Mouse (Mus musculus): ENCODE data around the gene Ddit4. TPM values are rescaled to one million over a fixed set of nuclear protein-coding genes. Genes with fewer than 3 reads are reported as not detected.

The Ddit4 gene
- polyA plus RNA-seq, 1 experiment: 62.7 TPM

- H3K4me3 ChIP-seq (ENCODE audit: insufficient read depth, poor library complexity, severe bottlenecking): no peak overlapping the region
- H3K79me2 ChIP-seq (ENCODE audit: control insufficient read depth, insufficient read depth): no peaks in the 10 kb centered on the region
- H3K27me3 ChIP-seq (ENCODE audit: control insufficient read depth, insufficient read depth, insufficient read length): no peaks in the 10 kb centered on the region
- H3K36me3 ChIP-seq (ENCODE audit: control insufficient read depth, insufficient read depth): no peaks in the 10 kb centered on the region
- H3ac ChIP-seq (ENCODE audit: control insufficient read depth, insufficient read length, low read depth): no peak overlapping the region
- H3K79me3 ChIP-seq (ENCODE audit: low read depth): no peaks in the 10 kb centered on the region
- no peak for TF ChIP-seq FOSL1 (IDR thresholded peaks at IDR 0.05; ENCODE audit: insufficient read depth, low read length, poor library complexity, severe bottlenecking)
- no peak for TF ChIP-seq MAX (IDR thresholded peaks at IDR 0.05)
- TF ChIP-seq CEBPB (IDR thresholded peaks at IDR 0.05; ENCODE audit: low read depth): no peak
- no peak for TF ChIP-seq USF1 (IDR thresholded peaks at IDR 0.05; ENCODE audit: low read depth)
- TF ChIP-seq MYOD1 (IDR thresholded peaks at IDR 0.05; ENCODE audit: control insufficient read depth, insufficient read length, low read depth): no peak
- TF ChIP-seq MYOG (IDR thresholded peaks at IDR 0.05; ENCODE audit: control insufficient read depth, extremely low read depth, insufficient read length): no peak
- TF ChIP-seq CTCF (IDR thresholded peaks at IDR 0.05; ENCODE audit: control insufficient read depth, insufficient read depth, insufficient read length): no peak
Observed at GRCm38 (mm10) chr10:59938662-59939061, 13.0 kb downstream of the Ddit4 start.

DNA sequence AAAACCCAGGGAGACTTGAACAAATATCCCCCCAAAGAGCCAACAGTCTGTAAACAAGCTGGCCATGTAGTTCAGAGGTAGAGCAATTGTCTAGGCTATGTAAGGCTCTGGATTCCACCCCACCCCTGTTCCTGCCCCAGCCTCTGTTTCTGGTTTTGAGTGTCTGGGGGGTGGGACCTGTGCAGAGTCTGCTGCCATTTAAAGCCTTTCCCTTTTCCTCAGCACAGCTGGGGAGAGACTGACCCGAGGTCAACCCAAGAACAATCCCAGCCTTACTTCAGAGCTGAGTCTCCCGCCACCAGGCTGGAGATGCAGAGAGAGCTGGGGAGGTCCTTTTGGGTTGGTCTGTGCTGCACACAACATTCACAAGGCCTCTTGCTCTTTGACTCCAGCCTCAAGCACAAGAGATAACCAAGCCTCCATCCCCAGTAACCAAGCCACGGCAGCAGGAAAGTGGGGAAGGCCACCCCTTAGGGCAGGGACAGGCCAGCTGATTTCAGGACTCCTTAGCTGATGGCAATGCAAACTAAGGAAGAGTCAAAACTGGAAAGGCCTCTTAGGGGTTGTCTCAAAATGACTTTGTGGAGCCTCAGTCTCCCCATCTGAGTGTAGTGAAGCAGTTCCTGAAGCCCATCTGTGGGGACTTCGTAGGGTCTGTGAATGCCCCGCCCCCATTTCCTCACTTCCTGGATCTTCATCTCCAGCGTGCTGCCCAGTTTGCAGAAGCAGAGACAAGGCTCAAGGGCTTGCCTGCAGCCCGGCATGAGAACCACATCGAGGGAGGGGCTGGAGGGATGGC is 15.4 kb downstream of the Ddit4 start:
- H3K27me3 ChIP-seq (ENCODE audit: control insufficient read depth, insufficient read depth, insufficient read length): no peaks in the 10 kb centered on the region
- no peaks in the 10 kb centered on the region for H3K79me2 ChIP-seq (ENCODE audit: control insufficient read depth, insufficient read depth)
- no peak overlapping the region for H3ac ChIP-seq (ENCODE audit: control insufficient read depth, insufficient read length, low read depth)
- H3K36me3 ChIP-seq (ENCODE audit: control insufficient read depth, insufficient read depth): no peaks in the 10 kb centered on the region
- H3K79me3 ChIP-seq (ENCODE audit: low read depth): no peaks in the 10 kb centered on the region
- TF ChIP-seq USF1 (IDR thresholded peaks at IDR 0.05; ENCODE audit: low read depth): no peak
- no peak for TF ChIP-seq MYOG (IDR thresholded peaks at IDR 0.05; ENCODE audit: control insufficient read depth, extremely low read depth, insufficient read length)
- no peak for TF ChIP-seq MAX (IDR thresholded peaks at IDR 0.05)
- no peak for TF ChIP-seq CEBPB (IDR thresholded peaks at IDR 0.05; ENCODE audit: low read depth)
- TF ChIP-seq MYOD1 (IDR thresholded peaks at IDR 0.05; ENCODE audit: control insufficient read depth, insufficient read length, low read depth): no peak
- no peak for TF ChIP-seq CTCF (IDR thresholded peaks at IDR 0.05; ENCODE audit: control insufficient read depth, insufficient read depth, insufficient read length)
- TF ChIP-seq FOSL1 (IDR thresholded peaks at IDR 0.05; ENCODE audit: insufficient read depth, low read length, poor library complexity, severe bottlenecking): no peak
- no peak overlapping the region for H3K4me3 ChIP-seq (ENCODE audit: insufficient read depth, poor library complexity, severe bottlenecking)

- Histone ChIP-seq H3K4me3 (ENCODE audit: insufficient read depth, poor library complexity, severe bottlenecking) (no peak overlapping the region), H3K36me3 (ENCODE audit: control insufficient read depth, insufficient read depth) (no peaks in the 10 kb centered on the region), H3K79me2 (ENCODE audit: control insufficient read depth, insufficient read depth) (no peaks in the 10 kb centered on the region), H3ac (ENCODE audit: control insufficient read depth, insufficient read length, low read depth) (no peak overlapping the region), H3K79me3 (ENCODE audit: low read depth) (no peaks in the 10 kb centered on the region), H3K27me3 (ENCODE audit: control insufficient read depth, insufficient read depth, insufficient read length) (no peaks in the 10 kb centered on the region)
- no peak for TF ChIP-seq MAX (IDR thresholded peaks at IDR 0.05)
Observed at GRCm38 (mm10) chr10:59934039-59934438, 17.6 kb downstream of the Ddit4 start.

GRCm38 (mm10) chr10:59932521-59932920 is 19.1 kb downstream of the Ddit4 start:
- TF ChIP-seq FOSL1 (IDR thresholded peaks at IDR 0.05; ENCODE audit: insufficient read depth, low read length, poor library complexity, severe bottlenecking) (no peak), CEBPB (IDR thresholded peaks at IDR 0.05; ENCODE audit: low read depth) (no peak), USF1 (IDR thresholded peaks at IDR 0.05; ENCODE audit: low read depth) (no peak), CTCF (IDR thresholded peaks at IDR 0.05; ENCODE audit: control insufficient read depth, insufficient read depth, insufficient read length) (no peak), MYOG (IDR thresholded peaks at IDR 0.05; ENCODE audit: control insufficient read depth, extremely low read depth, insufficient read length) (no peak), MAX (IDR thresholded peaks at IDR 0.05) (no peak), MYOD1 (IDR thresholded peaks at IDR 0.05; ENCODE audit: control insufficient read depth, insufficient read length, low read depth) (no peak)
- no peaks in the 10 kb centered on the region for H3K79me3 ChIP-seq (ENCODE audit: low read depth)
- no peaks in the 10 kb centered on the region for H3K36me3 ChIP-seq (ENCODE audit: control insufficient read depth, insufficient read depth)
- no peaks in the 10 kb centered on the region for H3K27me3 ChIP-seq (ENCODE audit: control insufficient read depth, insufficient read depth, insufficient read length)
- H3K4me3 ChIP-seq (ENCODE audit: insufficient read depth, poor library complexity, severe bottlenecking): no peak overlapping the region
- no peak overlapping the region for H3ac ChIP-seq (ENCODE audit: control insufficient read depth, insufficient read length, low read depth)
- H3K79me2 ChIP-seq (ENCODE audit: control insufficient read depth, insufficient read depth): no peaks in the 10 kb centered on the region

GRCm38 (mm10) chr10:59930996-59931395 is 20.6 kb downstream of the Ddit4 start:
- H3K79me2 ChIP-seq (ENCODE audit: control insufficient read depth, insufficient read depth): no peaks in the 10 kb centered on the region
- H3K79me3 ChIP-seq (ENCODE audit: low read depth): no peaks in the 10 kb centered on the region
- TF ChIP-seq FOSL1 (IDR thresholded peaks at IDR 0.05; ENCODE audit: insufficient read depth, low read length, poor library complexity, severe bottlenecking) (no peak), CTCF (IDR thresholded peaks at IDR 0.05; ENCODE audit: control insufficient read depth, insufficient read depth, insufficient read length) (no peak), MYOG (IDR thresholded peaks at IDR 0.05; ENCODE audit: control insufficient read depth, extremely low read depth, insufficient read length) (no peak), MYOD1 (IDR thresholded peaks at IDR 0.05; ENCODE audit: control insufficient read depth, insufficient read length, low read depth) (no peak), CEBPB (IDR thresholded peaks at IDR 0.05; ENCODE audit: low read depth) (no peak), USF1 (IDR thresholded peaks at IDR 0.05; ENCODE audit: low read depth) (no peak), MAX (IDR thresholded peaks at IDR 0.05) (no peak)
- no peaks in the 10 kb centered on the region for H3K27me3 ChIP-seq (ENCODE audit: control insufficient read depth, insufficient read depth, insufficient read length)
- H3ac ChIP-seq (ENCODE audit: control insufficient read depth, insufficient read length, low read depth): no peak overlapping the region
- H3K4me3 ChIP-seq (ENCODE audit: insufficient read depth, poor library complexity, severe bottlenecking): no peak overlapping the region
- H3K36me3 ChIP-seq (ENCODE audit: control insufficient read depth, insufficient read depth): no peaks in the 10 kb centered on the region

GRCm38 (mm10) chr10:59929205-59929604 is 22.4 kb downstream of the Ddit4 start:
- Histone ChIP-seq H3K79me3 (ENCODE audit: low read depth) (no peaks in the 10 kb centered on the region), H3K4me3 (ENCODE audit: insufficient read depth, poor library complexity, severe bottlenecking) (no peak overlapping the region), H3K79me2 (ENCODE audit: control insufficient read depth, insufficient read depth) (no peaks in the 10 kb centered on the region), H3ac (ENCODE audit: control insufficient read depth, insufficient read length, low read depth) (no peak overlapping the region), H3K27me3 (ENCODE audit: control insufficient read depth, insufficient read depth, insufficient read length) (no peaks in the 10 kb centered on the region), H3K36me3 (ENCODE audit: control insufficient read depth, insufficient read depth) (no peaks in the 10 kb centered on the region)
- no peak for TF ChIP-seq CTCF (IDR thresholded peaks at IDR 0.05; ENCODE audit: control insufficient read depth, insufficient read depth, insufficient read length)
- TF ChIP-seq CEBPB (IDR thresholded peaks at IDR 0.05; ENCODE audit: low read depth): no peak
- no peak for TF ChIP-seq USF1 (IDR thresholded peaks at IDR 0.05; ENCODE audit: low read depth)
- no peak for TF ChIP-seq FOSL1 (IDR thresholded peaks at IDR 0.05; ENCODE audit: insufficient read depth, low read length, poor library complexity, severe bottlenecking)
- TF ChIP-seq MYOG (IDR thresholded peaks at IDR 0.05; ENCODE audit: control insufficient read depth, extremely low read depth, insufficient read length): no peak
- TF ChIP-seq MAX (IDR thresholded peaks at IDR 0.05): no peak
- TF ChIP-seq MYOD1 (IDR thresholded peaks at IDR 0.05; ENCODE audit: control insufficient read depth, insufficient read length, low read depth): no peak

Measured in C2C12 (cell line).